Mouse (Mus musculus) limb, embryonic 14.5 days (tissue): ENCODE measurements around the gene Prpf18. TPM values are rescaled to one million over a fixed set of nuclear protein-coding genes. Genes with fewer than 3 reads are reported as not detected.
A peak's percentile ranks its signal among the peaks of the same experiment; 100 is the strongest.
"Not testable (repeated sequence)": the region's sequence is repeated elsewhere in the genome, so short reads cannot be mapped to it uniquely, and the experiment has no call there.

Source experiments
- ATAC-seq: fragments of 200-750 bp; cut with Nextera tagmentation; 2 replicates; pipeline ENCODE4 v1.8.0; 2017; ENCODE audit warnings: low read depth, moderate number of reproducible peaks, moderate TSS enrichment; ENCODE audit not compliant: low FRiP score
- DNase-seq: peaks from one replicate; pipeline ENCODE4 v3.0.0-alpha.2; 2015; ENCODE audit warnings: low spot score
- H3K27ac ChIP-seq: fragments of 300-500 bp; sonication (generic); replicated peaks from 2 replicates; pipeline ENCODE4 v1.5.1; 2014; ENCODE audit warnings: low read depth, mild to moderate bottlenecking, low read length, moderate library complexity, mixed read lengths
- H3K27me3 ChIP-seq: fragments of 300-500 bp; sonication (generic); 2 replicates; pipeline ENCODE4 v1.6.1; 2014; ENCODE audit warnings: low read length, mixed read lengths; ENCODE audit not compliant: control insufficient read depth, insufficient read depth
- H3K36me3 ChIP-seq: fragments of 300-500 bp; sonication (generic); 2 replicates; pipeline ENCODE4 v1.6.1; 2014; ENCODE audit warnings: mild to moderate bottlenecking, low read length, moderate library complexity, mixed read lengths; ENCODE audit not compliant: control insufficient read depth, insufficient read depth
- H3K4me1 ChIP-seq: fragments of 300-500 bp; sonication (generic); 2 replicates; pipeline ENCODE4 v1.6.1; 2014; ENCODE audit warnings: antibody characterized with exemption, low read length, mixed read lengths; ENCODE audit not compliant: control insufficient read depth, insufficient read depth
- H3K4me2 ChIP-seq: fragments of 300-500 bp; sonication (generic); replicated peaks from 2 replicates; pipeline ENCODE4 v1.6.1; 2014; ENCODE audit warnings: low read depth, mild to moderate bottlenecking, low read length, moderate library complexity; ENCODE audit not compliant: severe bottlenecking
- H3K4me3 ChIP-seq: fragments of 300-500 bp; sonication (generic); replicated peaks from 2 replicates; pipeline ENCODE4 v1.5.1; 2014; ENCODE audit warnings: low read length
- H3K9ac ChIP-seq: fragments of 300-500 bp; sonication (generic); 2 replicates; pipeline ENCODE4 v1.6.1; 2014; ENCODE audit warnings: mild to moderate bottlenecking, low read depth, low read length, moderate library complexity; ENCODE audit not compliant: severe bottlenecking
- H3K9me3 ChIP-seq: fragments of 300-500 bp; sonication (generic); 2 replicates; pipeline ENCODE4 v1.6.1; 2016; ENCODE audit warnings: low read length; ENCODE audit not compliant: control insufficient read depth
- POLR2A ChIP-seq: fragments of 200-500 bp; IDR thresholded peaks from 2 replicates; pipeline ENCODE4 v1.8.0; 2012; ENCODE audit warnings: inconsistent platforms, mild to moderate bottlenecking, moderate library complexity, borderline replicate concordance; ENCODE audit not compliant: insufficient read depth, insufficient read length; ENCODE audit errors: extremely low read depth
- WGBS: fragments of 180-500 bp; shearing (Covaris S2); extraction: QIAGEN DNeasy Blood & Tissue Kit; methylation state at CpG from one replicate; pipeline ENCODE4 v1.1.7; 2014; 5-methylcytosine and 5-hydroxymethylcytosine counted together
- polyA plus RNA-seq, 2 experiments: library from polyadenylated mRNA; depleted of rRNA in 1 of 2; stranded (reverse) in 1 of 2; unstranded in 1 of 2; fragments of >200 nt; fragmentation: Nextera tagmentation in 1 of 2; extraction: Ambion mirVana in 1 of 2; gene quantifications; 2 replicates each; pipeline versions ENCODE4 v1.2.1 to v1.2.3; 2012 to 2014

Gene Prpf18
- polyA plus RNA-seq, 2 experiments = 26.2 to 28.0 TPM

GRCm38 (mm10) chr2:4620640-4621401 lies 31.1 kb downstream of the Prpf18 start:
- DNase-seq (peak; percentile 88), ATAC-seq (peak; percentile 83)
- Histone ChIP-seq H3K9me3 (no peaks in the 10 kb centered on the region), H3K4me2 (0 out of 2 replicates have a peak overlapping the region, but pooled peaks have one; percentile 19), H3K36me3 (peaks cover 24% of the 10 kb centered on the region), H3K27ac (peak overlapping the region; percentile 77), H3K27me3 (no peaks in the 10 kb centered on the region), H3K4me1 (peaks cover 23% of the 10 kb centered on the region), H3K4me3 (no peak overlapping the region), H3K9ac (no peak overlapping the region; the same call in 1 of the 2 replicates)
- no peak for TF ChIP-seq POLR2A
- WGBS = 30% methylated on average over 12 of the region's 12 CpGs

DNA sequence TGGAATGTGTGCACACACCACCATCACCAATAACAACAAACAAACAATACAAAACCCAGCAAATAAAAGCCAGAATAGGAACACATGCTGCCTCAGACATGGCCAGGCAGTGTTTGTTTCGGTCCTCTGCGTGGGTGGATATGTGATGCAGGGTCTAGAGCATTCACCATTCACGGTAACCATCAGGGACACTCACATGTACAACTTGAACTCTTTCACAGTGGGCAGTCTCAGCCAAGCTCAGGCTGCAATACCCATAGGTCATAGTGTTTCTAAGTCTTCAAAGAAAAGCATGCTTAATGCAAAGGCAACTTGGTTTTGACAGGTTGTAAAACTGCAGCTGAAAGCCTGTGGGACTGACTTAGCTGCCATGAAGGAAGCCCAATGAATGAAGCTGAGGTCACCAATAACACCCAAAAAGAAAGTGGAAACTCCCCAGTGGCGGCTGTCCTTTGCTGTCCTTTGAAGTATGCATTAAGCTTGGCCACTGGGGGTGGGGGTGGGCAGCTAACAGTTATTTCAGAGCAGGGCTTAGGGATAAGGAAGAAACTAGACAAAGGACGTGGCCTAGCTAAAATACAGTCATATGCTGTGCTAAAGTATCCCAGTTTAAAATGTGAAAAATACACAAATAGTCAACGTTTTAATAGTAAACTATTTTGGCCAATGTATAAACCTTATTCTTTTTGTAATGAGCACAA lies 31.9 kb downstream of the Prpf18 start:
- Histone ChIP-seq H3K36me3 (peaks cover 24% of the 10 kb centered on the region), H3K4me1 (peaks cover 23% of the 10 kb centered on the region), H3K4me2 (0 out of 2 replicates have a peak overlapping the region, but pooled peaks have one; percentile 19), H3K27ac (peak overlapping the region; percentile 77), H3K4me3 (no peak overlapping the region), H3K9ac (no peak overlapping the region), H3K9me3 (no peaks in the 10 kb centered on the region), H3K27me3 (no peaks in the 10 kb centered on the region)
- peak; percentile 26 for DNase-seq
- 35% methylated on average over 6 of the region's 6 CpGs for WGBS
- ATAC-seq = peak; percentile 54
- TF ChIP-seq POLR2A = no peak

- not testable (repeated sequence) for H3K4me3 ChIP-seq, H3K27me3 ChIP-seq, H3K27ac ChIP-seq, DNase-seq, H3K4me2 ChIP-seq, H3K9ac ChIP-seq, H3K9me3 ChIP-seq, ATAC-seq
- Histone ChIP-seq H3K4me1 (peaks cover 23% of the 10 kb centered on the region), H3K36me3 (peaks cover 25% of the 10 kb centered on the region)
These were observed 32.8 kb downstream of the Prpf18 start for GRCm38 (mm10) chr2:4619126-4619525.

GRCm38 (mm10) chr2:4616995-4617394 lies 34.9 kb downstream of the Prpf18 start:
- no peak overlapping the region for H3K4me2 ChIP-seq
- no peaks in the 10 kb centered on the region for H3K9me3 ChIP-seq
- TF ChIP-seq POLR2A = no peak
- ATAC-seq (no peak), DNase-seq (no peak)
- H3K27ac ChIP-seq = no peak overlapping the region
- H3K4me3 ChIP-seq = no peak overlapping the region
- peaks cover 21% of the 10 kb centered on the region for H3K36me3 ChIP-seq
- WGBS = 84% methylated on average over 4 of the region's 4 CpGs
- H3K9ac ChIP-seq = no peak overlapping the region
- H3K4me1 ChIP-seq = peaks cover 23% of the 10 kb centered on the region
- H3K27me3 ChIP-seq = no peaks in the 10 kb centered on the region

GRCm38 (mm10) chr2:4615014-4615546 lies 36.8 kb downstream of the Prpf18 start:
- no peak for TF ChIP-seq POLR2A
- Histone ChIP-seq H3K4me2 (no peak overlapping the region), H3K4me3 (no peak overlapping the region), H3K36me3 (peaks cover 40% of the 10 kb centered on the region), H3K9me3 (no peaks in the 10 kb centered on the region), H3K9ac (no peak overlapping the region), H3K27ac (no peak overlapping the region), H3K4me1 (peaks cover 7% of the 10 kb centered on the region), H3K27me3 (no peaks in the 10 kb centered on the region)
- 95% methylated on average over 2 of the region's 2 CpGs for WGBS
- no peak for DNase-seq
- ATAC-seq = no peak

GRCm38 (mm10) chr2:4614276-4614929 lies 37.5 kb downstream of the Prpf18 start:
- 52% methylated on average over 6 of the region's 6 CpGs for WGBS
- H3K27ac ChIP-seq, DNase-seq, H3K9me3 ChIP-seq, H3K4me3 ChIP-seq, H3K27me3 ChIP-seq, ATAC-seq, H3K4me2 ChIP-seq, H3K9ac ChIP-seq, H3K4me1 ChIP-seq: not testable (repeated sequence)
- peaks cover 47% of the 10 kb centered on the region for H3K36me3 ChIP-seq
